Mouse (Mus musculus) retina, postnatal 1 day (tissue): ENCODE measurements around the gene Spry2.

Source experiments
- DNase-seq: peaks from one replicate; pipeline ENCODE4 v3.0.0-alpha.2; 2012

Spry2 gene

DNA sequence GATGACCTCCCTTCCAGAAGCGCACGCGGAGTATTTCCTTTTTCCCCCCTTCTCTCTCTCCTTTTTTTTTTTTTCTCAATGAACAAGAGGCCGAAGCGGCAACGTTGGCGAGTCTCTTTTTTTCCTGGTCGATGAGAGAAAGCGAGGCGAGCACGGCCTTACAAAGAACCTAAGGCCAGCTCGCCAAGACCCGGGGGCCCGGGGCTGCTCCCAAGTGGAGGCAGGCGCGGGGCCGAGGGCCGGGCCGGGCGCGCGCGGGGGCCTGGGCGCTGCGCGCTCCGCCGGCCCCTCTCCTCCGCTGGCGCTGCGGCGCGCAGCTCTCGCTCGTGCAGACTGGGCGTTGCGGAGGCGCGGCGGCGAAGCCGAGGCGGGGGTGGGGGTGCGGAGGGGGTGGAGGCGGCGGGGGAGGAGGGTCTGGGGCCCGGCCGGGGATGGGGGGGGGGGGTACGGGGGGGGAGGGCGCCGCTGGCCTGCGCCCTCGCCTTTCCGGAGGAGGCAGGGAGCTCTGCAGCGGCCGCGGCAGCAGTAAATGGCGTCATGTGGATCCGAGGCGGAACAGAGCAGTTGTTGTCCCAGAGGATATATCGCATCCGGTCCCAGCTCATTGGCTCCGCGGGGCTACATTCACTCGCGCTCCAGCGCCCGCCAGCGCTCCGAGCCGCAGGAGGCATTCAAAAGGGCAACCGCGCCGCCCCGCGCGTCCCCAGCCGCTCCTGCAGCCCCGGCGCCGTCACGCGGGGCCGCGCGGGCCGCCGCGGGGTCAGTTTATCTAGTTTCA lies at the start of gene Spry2:
Gene Spry2, minus strand, starts transcription at position 29 of the 778 bp plus-strand sequence.
- peak; percentile 99 for DNase-seq

DNA sequence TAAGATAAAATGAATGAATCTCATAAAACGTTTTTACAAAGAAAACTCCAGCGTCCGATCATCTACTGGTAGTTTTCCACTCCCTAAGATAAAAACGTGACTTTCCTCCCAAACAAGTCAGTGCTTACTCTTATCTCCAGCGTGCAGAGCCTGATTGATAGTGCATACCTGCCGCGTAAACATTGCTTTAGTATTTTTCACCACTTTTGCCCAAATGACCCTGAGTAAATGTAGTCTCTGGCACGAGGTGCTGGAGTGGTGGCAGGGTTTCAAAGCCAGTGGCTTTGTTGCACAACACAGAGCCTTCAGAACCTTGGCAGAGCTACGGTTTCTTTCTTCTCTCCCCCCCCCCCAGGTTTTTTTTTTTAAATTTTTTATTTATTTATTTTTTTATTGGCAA lies 44.7 kb upstream of the Spry2 start:
- no peak for DNase-seq

DNA sequence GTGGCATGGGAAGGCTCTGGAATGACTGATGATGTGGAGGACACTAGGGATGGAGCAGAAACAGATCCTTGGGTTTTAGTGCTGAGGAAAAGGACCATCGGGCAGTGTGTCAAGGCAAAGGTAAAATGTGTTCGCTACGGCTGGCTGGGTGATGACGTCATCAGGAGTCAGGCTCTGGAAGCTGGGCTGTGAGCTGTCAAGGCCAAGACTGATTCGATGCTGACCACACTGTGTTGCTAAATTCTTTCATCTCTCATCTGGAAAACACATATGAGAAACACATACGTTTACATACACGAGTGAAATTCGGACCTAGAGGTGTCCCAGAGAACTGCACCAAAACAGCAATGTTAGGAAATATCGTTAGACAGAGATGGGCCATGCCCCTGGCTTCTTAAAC lies 30.1 kb upstream of the Spry2 start:
- no peak for DNase-seq

DNA sequence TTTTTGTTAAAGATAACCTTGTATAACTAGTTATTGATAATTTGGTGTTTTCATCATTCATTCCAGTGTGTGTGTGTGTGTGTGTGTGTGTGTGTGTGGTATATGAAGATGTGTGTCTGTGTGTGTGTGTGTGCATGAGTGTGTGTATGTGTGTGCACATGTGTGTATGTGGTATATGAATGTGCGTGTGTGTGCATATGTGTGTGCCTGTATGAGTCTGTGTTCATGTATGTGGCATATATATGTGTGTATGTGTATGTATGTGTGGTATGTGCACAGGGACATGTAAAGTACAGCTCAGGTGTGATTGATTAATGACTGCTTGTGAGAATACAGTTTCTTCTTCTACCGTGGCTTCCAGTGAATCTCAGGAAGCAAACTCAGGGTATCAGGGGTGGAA lies 28.7 kb upstream of the Spry2 start:
- no peak for DNase-seq

DNA sequence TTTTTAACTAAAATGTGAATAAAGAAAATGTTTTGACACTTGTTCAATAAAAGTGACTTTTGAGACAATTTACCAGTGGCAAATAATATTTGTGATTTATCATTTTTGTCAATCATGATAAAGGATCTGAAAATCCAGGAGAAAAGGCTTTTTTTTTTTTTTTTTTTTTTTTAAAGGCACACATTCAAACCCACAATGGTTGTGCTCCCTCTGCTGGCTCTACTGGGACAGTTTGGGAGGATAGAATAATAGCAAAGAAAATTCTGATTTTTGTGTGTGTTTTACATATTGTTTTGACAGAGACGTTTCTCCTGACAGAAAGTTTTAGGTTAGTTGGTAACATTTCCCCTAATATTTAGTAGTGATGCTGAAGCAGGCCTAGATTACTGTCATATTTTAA lies 28.1 kb upstream of the Spry2 start:
- DNase-seq = peak; percentile 51

DNA sequence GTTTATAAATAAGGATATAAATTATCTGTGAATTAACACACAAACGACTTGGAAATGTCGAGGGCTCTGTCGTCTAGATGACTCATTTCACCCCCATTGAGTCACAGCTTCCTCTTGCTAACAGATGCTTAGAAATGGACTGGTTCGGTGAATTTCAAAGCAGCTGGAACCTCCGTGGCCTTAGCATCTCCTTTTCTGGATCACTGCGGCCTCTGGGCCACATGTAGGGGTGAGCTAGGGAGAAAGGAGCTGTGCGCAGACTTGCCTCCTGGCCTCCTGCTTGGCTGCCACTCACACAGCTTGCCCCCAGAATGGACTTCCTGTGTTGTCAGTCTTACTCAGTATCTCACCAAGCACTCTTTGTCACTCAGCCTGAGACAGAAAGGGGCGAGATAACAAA lies 26.3 kb upstream of the Spry2 start:
- peak; percentile 31 for DNase-seq

DNA sequence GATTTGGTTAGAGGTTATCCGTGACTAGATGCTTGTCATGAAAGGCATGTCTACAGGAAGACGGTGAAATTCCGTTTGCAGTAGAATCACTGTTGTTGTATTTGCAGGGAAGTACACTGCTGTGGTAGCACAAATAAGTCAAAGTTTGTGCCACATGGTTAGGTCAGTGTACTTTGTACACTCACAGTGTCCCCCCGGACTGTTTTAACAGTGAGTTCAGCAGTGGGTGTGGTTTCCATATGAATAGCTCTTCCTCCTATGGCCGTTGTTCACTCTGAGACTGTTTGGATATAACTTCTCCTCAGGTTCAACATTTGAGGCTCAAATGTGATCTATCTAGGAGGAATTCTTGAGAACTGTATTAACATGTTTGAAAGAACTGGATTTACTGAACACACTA lies 25.8 kb upstream of the Spry2 start:
- peak; percentile 19 for DNase-seq

DNA sequence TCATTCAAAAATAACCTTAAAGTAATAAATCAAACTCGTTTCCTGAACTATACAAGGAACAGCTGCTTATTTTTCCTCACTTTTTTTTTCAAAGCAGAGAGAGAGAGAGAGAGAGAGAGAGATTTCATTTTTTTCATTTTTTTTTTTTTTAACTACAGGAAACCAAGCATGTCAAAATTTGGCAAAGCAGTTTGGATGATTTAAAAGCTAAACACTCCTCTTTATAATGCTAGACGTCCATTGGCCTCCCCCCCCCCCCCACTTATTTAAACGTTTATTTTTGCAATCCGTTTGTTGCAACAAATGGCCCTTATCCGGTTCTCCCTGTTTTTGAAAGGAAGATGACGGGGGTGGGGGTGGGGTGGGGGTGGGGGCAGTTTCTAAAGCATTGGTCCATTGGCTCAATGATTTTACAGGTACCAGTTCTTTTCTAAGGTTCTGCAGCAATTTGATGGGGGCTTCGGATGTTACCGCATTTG lies 24.6 kb upstream of the Spry2 start:
- DNase-seq = no peak

DNA sequence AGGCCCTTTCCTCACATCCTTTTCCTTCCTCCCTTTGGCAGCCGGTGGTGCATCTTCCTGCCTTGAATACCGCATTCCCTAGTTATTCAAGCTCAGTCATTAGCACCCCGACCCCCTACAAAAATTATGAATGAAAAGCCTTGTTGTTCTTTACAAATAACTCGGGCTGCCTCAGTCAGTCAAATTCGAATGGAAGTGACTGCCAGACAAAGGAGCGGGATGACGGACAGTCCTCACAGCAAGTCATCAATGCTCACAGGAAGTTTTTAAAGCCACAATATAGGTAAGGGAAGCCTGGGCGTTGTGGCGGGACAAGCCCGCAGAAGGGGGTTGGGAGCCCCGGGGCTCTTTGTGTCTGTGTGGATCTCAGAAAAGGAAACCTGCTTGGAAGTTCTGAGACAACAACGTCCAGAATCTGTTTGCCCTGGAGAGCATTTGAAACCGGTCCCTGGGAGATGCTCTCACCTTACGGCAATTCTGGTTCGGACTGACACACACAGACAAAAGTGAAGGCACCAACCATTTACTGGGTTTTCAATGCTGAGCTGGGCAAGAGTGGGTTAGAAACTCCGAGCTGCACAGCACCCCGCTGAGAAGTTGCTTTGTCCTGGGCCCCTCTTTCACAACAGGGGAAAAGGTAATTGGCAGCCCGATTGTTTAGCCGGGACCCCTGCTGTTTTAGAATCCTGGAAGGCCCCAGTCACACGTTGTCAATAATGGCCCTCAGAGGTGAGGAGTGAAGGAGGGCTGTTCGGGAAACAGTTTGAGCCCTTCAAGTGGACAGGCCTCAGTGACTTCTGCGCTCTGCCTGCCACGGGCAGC lies 24.0 kb upstream of the Spry2 start:
- DNase-seq = peak; percentile 79

DNA sequence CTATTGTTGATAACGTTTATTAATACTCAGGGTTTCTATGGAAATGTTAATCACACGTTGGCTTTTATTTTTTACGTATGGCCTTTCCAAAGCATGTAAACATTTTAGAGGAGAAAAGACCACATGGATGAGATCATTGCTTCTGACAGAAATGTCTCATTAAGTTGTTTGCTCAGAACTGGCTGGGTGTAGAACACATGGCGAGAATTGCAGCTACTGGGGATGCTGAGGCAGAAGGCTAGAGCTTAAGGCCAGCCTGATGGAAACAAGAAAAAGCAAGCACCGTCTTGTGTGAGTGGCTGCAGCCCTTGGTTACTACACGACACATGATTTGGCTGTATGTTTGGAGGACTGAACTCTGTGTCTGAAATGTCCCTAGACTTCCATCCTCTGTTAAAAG lies 10.6 kb upstream of the Spry2 start:
- DNase-seq = no peak

DNA sequence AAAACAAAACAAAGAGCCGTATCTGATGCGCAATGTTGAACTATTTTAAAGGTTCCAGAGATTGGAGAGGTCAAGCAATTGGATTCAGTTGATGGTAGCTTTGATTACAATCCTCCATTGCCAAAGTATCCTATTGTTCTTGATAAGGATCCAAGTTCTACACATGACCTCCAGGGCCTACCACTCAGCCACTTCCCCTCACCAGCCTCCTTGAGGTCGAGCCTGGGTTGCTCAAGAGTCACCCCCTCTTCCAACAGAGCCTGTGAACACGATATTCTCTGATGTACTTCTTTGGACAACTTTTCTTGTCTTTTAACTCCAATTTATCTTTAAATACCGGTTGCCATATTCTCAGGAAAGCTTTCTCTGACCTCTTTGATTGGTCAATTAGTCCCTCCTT lies 9.3 kb upstream of the Spry2 start:
- no peak for DNase-seq

DNA sequence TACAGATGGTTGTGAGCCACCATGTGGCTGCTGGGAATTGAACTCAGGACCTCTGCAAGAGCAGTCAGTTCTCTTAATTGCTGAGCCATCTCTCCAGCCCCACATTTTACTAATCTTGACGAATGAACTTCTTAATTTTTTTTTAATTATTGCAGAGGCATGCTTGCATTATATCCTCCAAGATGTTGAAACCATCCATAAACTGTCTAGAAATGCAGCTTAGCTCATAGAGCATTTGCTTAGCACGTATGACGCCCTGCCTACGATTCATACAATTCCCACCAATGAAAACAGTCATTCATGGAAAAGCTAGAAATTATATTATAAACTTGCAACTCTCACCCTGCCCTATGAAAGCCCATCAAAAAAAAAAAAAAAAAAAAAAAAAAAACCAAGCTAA lies 8.9 kb upstream of the Spry2 start:
- no peak for DNase-seq

DNA sequence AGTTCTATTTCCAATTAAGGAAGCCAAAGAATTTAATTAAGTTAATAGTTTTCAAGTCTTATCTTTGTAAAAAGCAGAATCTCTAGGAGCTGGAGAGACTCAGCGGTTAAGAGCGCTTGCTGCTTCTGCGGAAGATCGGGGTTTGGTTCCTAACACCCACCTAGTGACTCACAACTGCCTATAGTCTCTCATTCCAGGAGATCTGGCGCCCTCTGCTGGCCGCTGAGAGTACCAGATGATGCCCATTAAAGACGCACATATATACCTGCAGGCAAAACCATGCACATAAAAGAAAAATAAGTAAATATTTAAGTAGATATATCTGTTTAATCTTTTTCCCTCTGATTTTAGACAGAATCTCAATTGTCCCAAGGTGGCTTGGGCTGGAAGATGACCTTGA lies 6.2 kb upstream of the Spry2 start:
- DNase-seq = peak; percentile 37

DNA sequence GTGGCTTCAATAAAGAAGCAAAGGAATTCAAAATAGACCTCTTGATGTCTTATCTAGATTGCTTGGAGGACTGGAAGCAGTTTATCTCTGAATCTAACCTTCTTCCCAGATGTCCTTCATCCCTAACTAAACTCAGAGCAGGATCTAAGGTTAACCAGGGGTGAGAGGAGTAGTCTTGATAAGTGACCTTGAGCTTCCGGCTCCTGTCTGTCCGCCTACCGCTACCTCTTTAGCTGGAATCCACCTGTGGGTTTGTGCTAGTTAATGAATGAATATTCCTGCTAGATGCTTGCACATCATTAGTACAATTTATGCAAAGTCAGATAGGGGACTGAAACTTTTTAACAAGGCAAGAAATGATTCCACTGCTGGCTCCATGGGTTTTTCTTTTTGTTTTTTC lies 4.2 kb upstream of the Spry2 start:
- no peak for DNase-seq

DNA sequence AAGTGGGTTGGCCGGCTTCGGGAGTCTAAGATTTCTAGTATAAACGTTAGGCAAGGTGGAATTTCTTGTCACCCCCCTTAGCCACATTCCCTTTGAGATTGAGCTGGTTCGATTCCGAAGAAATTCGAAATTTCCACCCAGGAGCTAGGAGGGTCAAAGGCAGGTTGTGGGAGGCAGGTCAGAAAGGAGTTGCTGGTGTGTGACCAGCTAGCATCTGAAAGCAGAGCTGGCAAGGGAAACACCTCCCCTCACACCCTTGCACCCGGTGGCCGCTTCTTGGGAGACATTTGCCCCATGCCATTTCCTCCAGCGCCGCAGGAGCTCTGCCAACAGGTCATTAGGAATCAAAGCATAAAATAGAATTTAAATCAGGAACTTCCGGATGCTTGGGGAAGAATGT lies 2.5 kb upstream of the Spry2 start:
- no peak for DNase-seq

DNA sequence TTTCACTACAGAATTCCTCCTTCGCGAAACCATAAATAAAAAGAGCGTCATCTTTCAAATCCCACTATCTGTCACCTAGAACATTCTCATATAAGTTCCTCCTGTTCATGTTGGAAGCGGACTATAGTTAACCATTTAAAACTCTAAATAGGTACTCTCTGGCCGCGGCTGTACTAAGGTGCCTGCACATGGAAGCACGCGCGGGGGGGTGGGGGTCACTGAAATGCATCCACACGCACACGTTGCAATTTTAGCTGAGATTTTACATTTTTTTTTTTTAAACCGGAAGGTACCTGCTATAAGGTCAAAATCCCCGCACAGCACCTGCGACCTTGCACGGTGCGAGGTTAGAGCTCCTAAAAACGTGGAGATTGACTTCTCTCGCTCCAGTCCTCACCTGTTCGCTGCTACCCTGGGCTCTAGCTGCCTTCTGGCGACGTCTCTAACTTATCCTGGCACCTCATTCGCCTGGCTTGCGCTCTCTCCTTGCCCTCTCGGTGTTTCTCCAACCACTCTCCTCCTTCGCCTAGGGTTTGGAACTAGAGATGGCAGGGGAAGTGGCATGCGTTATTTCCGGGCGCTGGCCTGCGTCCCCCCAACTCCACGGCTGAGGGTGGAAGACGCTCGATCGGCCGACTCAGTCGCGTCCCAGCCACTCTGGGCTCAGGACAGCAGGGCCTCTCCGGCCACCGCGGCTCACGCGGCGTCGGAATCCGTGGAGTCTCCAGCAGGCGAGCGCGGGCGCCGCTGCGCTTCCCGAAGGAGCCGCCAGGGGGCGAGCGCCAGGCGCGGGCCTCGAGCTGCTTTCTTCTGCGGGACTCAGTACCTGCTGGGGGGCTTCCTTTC lies 1.9 kb upstream of the Spry2 start:
- DNase-seq = peak; percentile 93

DNA sequence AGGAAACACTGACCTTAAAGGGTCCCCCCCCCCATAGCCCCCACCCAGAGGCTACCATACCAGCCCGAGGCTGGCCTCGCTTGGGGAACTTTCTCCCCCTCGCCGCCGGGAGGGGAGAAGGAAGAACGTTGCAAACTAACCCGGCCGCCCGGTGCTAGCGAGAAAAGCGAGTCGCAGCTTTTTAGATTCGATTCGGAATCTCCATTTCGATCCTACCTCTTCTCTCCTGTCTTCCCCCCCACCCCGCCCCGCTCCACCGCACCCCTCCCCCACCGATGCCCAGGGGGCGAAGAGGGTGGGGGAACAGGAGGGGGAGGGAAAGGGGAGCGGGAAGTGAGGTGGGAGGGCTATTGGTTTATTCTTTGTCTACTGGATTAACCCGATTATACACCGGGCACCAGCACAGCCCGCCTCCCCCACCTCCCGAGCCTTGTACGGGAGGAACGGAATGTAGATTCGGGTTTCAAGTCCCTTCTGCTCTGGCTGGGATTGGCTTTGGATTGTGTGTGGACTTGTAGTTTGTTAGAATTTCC lies 1.0 kb upstream of the Spry2 start:
- DNase-seq = peak; percentile 91

DNA sequence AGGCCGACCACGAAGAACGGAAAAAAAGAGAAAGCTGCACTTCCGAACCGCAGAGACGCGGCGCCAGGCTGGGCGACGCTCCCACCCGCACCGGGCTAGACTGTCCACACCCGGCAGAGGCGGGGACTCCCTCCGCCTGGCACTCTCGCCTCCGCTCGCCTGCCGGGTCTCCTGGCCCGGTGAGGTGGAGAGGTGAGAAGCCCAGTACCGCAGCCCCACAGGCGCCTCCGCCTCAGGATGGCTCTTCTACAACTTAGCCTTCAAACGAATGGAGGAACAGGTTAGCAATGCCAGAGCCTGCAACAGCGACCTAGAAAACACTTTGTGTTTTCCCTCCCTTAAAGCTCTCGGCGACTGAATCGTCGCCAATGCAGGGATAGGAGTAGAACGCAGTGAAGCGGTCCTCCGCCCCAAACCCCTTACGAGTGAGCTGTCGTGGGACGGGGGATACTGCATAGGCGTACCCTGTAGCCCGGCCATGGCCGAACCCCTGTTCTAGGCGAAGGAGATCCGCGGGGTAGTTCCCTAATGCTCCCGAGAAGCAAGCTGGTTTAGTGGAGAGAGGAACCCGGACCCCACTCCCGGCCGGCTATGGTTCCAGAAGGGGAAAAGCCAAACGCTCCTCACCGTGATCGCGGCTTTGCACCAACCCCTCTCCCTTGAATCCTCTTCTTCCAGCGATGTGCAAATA lies 513 bp downstream of the Spry2 start:
- DNase-seq = peak; percentile 57

DNA sequence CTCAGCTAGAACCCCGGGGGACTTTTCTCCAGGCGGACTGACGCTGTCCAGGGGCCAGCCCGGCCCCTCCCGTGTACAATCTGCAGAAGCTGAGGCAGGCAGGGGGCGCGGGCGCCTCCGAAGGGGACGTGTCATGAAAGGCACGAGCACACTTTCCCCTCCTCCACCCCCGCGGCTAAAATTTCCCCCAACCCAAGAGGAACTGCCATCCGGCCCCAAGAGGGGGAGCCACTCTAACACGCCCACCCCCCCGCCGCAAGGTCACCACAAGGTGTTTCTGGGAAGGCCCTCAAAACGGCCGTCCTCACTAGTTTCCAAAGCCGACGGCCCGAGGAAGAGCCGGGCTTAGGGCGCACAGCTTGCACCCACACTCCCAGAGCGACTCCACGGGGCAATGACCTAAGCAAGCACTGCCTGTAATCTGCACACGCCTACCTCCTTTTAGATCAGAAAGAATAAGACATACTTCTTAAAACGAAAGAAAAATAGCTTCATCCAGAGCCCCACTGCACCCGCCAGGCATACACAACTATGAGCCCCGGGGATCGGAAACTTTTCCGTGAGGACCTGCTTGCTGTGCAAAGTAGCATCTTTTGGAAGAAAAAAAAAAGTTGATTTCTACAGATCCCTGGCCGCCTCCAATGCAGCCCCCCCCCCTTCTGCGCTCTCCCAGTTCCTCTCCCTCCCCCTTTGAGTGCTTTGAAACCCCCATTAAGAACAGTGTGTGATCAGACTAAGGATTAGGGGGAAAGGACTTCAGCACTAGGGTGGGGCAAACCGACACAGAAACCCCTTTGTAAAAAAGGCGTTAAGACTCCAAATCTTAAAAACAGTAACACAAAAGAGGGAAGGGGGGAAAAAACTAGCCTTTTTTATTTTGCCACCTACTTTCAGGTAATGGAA lies 1.4 kb downstream of the Spry2 start:
- DNase-seq = peak; percentile 83

DNA sequence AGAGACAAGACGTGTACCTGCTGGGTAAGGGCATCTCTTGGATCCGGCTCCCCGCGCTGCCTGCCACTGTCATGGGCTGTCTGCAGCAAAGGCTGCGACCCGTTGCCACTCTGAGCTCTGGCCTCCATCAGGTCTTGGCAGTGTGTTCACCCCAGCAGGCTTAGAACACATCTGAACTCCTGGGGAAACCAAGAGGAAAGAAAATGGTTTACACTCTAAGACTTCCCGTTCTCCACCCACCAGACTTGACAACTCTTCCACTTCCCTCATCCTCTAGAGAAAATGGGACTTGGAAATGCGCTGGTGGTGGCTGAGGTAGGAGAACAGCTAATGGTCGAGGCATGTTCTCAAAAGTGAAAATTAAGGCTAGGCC lies 3.0 kb downstream of the Spry2 start:
- peak; percentile 55 for DNase-seq

DNA sequence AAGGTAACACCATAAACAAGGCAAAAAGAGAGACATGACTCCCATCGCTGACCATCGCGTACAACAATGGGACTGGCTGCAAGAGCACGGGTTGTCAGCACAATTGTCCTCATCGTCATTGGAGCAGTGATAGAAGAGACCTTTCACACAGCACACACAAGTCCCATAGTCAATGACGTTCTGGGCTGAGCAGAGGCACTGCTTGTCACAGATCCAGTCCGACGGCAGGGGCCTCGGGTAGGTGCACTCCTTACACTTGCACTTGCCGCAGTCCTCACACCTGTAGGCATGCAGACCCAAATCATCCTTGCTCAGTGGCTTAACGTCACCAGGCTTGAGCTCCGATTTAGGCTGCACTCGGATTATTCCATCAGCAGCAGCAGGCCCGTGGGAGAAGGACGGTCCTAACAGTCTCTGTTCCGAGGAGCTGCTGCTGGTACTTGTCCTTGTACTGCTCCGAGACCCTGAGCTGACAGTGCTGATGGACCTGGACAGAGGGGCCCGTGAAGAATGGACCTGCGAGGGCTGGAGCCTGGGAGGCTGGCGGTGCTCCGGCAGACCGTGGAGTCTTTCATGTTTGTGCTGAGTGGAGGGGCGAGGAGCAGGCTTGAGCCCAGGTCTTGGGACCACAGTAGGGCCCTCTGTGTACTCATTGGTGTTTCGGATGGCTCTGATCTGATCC lies 3.5 kb downstream of the Spry2 start:
- DNase-seq = peak; percentile 60
